Mouse (Mus musculus): Measurements from ENCODE around the gene Efcc1. TPM values are rescaled to one million over a fixed set of nuclear protein-coding genes. Genes with fewer than 3 reads are reported as not detected.

Gene Efcc1
- polyA plus RNA-seq, 1 experiment from 2014 or later = 0.77 TPM

DNA sequence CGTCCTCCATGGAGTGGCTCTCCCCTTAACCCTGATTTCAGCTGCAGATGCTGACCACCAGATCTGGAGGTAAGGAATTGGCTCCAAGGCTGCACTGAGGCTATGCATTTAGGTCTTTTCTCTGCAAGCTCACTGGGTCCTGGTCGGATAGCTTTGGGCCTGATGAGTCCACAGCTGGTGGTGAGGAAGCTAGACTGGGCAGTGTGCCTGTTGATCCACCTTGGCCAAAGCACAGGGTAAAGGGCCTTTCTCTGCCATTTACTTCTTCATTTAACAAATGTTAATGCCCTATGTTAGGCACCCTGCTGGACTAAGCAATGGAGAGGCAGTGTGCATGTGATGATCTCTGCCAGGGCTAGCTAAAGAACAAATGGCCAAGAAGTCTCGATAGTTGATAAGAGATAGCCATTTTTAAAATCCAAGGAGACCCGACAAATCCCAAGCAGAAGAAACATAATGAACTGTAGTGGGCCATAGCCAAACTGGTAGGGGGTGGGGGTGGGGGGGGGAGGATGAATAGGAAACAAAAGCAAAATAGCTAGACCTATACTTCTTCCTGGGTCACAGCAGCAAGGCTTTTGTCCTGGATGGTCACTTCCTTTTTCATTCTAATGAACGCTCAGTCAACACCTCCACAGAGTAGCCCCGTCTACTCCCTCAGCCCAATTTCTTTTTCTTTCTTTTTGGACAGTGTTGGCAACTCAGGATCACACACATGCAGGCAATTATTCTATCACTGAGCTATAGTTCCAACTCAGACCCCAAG is 64.9 kb downstream of the Efcc1 start:
- Histone ChIP-seq H3K4me1 (replicated peaks) (peaks cover 9% of the 10 kb centered on the region; the same call in 1 of the 2 replicates), H3K4me2 (no peak overlapping the region), H3K9me3 (replicated peaks) (no peaks in the 10 kb centered on the region), H3K27ac (no peak overlapping the region), H3K9ac (no peak overlapping the region), H3K4me3 (no peak overlapping the region), H3K27me3 (no peaks in the 10 kb centered on the region), H3K36me3 (peaks cover 10% of the 10 kb centered on the region; the same call in 1 of the 2 replicates)
- ATAC-seq (replicated peaks; ENCODE audit: insufficient number of reproducible peaks, insufficient read depth, low FRiP score, low read depth) = no peak
- WGBS = 70% methylated on average over 6 of the region's 6 CpGs

DNA sequence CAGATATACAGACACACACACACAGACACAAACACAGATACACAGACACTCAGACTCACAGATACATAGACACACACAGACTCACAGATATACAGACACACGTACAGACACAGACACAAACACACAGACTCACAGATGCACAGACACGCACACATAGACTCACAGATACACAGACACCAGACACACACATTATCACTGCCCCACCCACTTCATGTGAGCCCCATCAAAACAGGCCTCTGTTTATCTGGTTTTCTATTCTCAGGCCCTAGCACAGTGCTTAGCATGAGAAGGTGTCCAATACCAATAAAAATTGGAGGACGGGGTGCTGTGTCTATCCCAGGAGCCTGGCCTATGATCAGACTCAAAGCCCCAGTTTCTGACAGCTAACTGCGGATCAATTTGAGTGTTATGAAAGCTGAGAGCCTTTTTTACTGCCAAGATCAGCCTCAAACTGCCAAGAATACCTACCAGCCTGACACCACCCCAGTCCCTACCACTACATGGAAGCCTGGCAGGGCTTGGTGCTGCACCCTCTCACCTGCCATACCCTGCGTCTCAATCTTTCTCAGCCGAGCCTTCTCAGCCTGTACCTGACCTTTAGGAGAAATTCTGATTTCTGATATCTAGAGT is 65.7 kb downstream of the Efcc1 start:
- ATAC-seq (replicated peaks; ENCODE audit: insufficient number of reproducible peaks, insufficient read depth, low FRiP score, low read depth) = no peak
- H3K27ac ChIP-seq = no peak overlapping the region
- peaks cover 10% of the 10 kb centered on the region; the same call in 1 of the 2 replicates for H3K36me3 ChIP-seq
- no peaks in the 10 kb centered on the region for H3K27me3 ChIP-seq
- no peak overlapping the region for H3K9ac ChIP-seq
- 0 out of 2 replicates have a peak, but pooled peaks cover 2% of the 10 kb centered on the region for H3K4me1 ChIP-seq (replicated peaks)
- no peak overlapping the region for H3K4me2 ChIP-seq
- WGBS = 80% methylated on average over 6 of the region's 6 CpGs
- H3K9me3 ChIP-seq (replicated peaks) = no peaks in the 10 kb centered on the region
- H3K4me3 ChIP-seq = no peak overlapping the region

DNA sequence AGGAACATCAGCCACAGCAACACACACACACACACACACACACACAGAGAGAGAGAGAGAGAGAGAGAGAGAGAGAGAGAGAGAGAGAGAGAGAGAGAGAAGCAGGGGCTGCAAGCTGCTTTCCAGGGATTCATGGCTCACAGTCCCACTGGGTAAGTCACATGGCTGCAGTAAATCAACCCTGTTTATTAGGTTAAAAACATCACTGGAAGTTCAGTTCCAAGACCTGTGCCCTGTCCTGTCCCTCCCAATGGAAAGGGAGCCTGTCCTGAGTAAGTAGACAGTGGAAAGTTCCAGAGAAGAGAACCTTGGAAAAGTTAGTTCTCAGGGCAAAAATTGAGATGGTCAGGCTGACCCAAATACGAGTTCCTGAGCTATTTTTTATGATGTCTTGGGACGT is 66.7 kb downstream of the Efcc1 start:
- Histone ChIP-seq H3K4me2 (no peak overlapping the region), H3K4me3 (no peak overlapping the region), H3K9me3 (replicated peaks) (no peaks in the 10 kb centered on the region), H3K36me3 (peaks cover 4% of the 10 kb centered on the region; the same call in 1 of the 2 replicates), H3K27ac (no peak overlapping the region), H3K9ac (no peak overlapping the region), H3K27me3 (no peaks in the 10 kb centered on the region), H3K4me1 (replicated peaks) (0 out of 2 replicates have a peak, but pooled peaks cover 2% of the 10 kb centered on the region)
- ATAC-seq (replicated peaks; ENCODE audit: insufficient number of reproducible peaks, insufficient read depth, low FRiP score, low read depth) = no peak
- WGBS = 45% methylated on average over 2 of the region's 2 CpGs

DNA sequence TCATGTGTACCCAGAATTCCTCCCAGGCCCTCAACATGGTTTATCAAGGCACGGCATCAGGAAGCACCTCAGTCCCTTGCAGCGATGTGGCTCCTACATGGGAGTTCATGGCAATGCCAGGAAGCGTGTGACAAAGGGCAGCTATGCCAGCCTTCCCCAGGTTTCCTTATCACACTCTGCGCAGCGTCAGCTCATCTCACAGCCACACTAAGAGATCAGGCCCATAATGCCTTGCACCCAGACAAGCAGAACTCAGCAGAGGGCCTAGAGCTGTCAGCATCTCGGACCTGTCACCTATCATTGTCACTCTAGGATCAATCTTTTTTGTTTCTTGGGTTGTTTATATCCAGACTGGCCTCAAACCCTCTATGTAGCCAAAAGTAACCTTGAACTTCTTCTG is 68.9 kb downstream of the Efcc1 start:
- 0 out of 2 replicates have a peak, but pooled peaks cover 2% of the 10 kb centered on the region for H3K4me1 ChIP-seq (replicated peaks)
- H3K4me2 ChIP-seq = no peak overlapping the region
- no peaks in the 10 kb centered on the region for H3K27me3 ChIP-seq
- H3K9ac ChIP-seq = no peak overlapping the region
- no peaks in the 10 kb centered on the region for H3K36me3 ChIP-seq
- H3K27ac ChIP-seq = no peak overlapping the region
- WGBS = 66% methylated on average over 6 of the region's 6 CpGs
- H3K9me3 ChIP-seq (replicated peaks) = no peaks in the 10 kb centered on the region
- H3K4me3 ChIP-seq = no peak overlapping the region
- ATAC-seq (replicated peaks; ENCODE audit: insufficient number of reproducible peaks, insufficient read depth, low FRiP score, low read depth) = no peak

DNA sequence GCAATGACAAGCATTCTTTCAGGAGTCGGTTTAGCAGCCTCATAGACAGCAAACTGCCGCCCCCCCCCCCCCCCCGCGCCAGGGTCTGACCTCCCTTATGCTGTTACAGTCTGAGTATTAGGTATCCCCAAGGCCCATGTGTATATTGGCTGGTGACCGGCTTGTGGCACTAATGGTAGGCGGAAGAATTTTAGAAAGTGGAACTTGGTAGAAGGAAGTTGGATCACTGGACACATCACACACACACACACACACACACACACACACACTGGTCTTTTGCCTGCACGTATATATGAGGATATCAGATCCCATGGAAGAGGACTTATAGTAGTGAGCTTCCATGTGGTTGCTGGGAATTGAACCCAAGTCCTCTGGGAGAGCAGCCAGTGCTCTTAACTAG is 71.8 kb downstream of the Efcc1 start:
- Histone ChIP-seq H3K9me3 (replicated peaks) (no peaks in the 10 kb centered on the region), H3K4me1 (replicated peaks) (peaks cover 11% of the 10 kb centered on the region; the same call in 1 of the 2 replicates), H3K9ac (no peak overlapping the region), H3K36me3 (no peaks in the 10 kb centered on the region), H3K27me3 (no peaks in the 10 kb centered on the region), H3K4me2 (no peak overlapping the region), H3K4me3 (no peak overlapping the region), H3K27ac (no peak overlapping the region)
- 84% methylated on average over 7 of the region's 7 CpGs for WGBS
- no peak for ATAC-seq (replicated peaks; ENCODE audit: insufficient number of reproducible peaks, insufficient read depth, low FRiP score, low read depth)

DNA sequence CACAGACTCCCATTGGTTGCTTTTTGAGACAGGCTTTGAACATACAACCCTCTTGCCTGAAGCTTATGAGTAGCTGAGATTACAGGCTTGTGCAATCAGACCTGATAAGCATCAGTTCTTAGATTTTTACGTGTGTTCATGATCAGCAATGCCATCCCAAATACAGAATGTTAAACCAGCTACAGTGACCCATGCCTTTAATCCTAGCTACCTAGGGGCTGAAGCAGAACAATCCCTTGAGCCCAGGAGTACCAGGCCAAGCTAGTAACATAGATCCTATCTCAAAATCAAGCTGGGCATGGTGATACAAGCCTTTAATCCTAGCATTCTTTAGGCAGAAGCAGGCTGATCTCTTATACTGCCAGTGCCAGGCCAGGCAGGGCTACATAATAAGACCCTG is 73.4 kb downstream of the Efcc1 start:
- H3K36me3 ChIP-seq = no peaks in the 10 kb centered on the region
- WGBS = 79% methylated on average over 1 of the region's 1 CpGs
- H3K4me1 ChIP-seq (replicated peaks) = peaks cover 11% of the 10 kb centered on the region; the same call in 1 of the 2 replicates
- H3K4me3 ChIP-seq = no peak overlapping the region
- no peak overlapping the region for H3K9ac ChIP-seq
- H3K27ac ChIP-seq = no peak overlapping the region
- no peaks in the 10 kb centered on the region for H3K9me3 ChIP-seq (replicated peaks)
- ATAC-seq (replicated peaks; ENCODE audit: insufficient number of reproducible peaks, insufficient read depth, low FRiP score, low read depth) = no peak
- no peaks in the 10 kb centered on the region for H3K27me3 ChIP-seq
- no peak overlapping the region for H3K4me2 ChIP-seq

DNA sequence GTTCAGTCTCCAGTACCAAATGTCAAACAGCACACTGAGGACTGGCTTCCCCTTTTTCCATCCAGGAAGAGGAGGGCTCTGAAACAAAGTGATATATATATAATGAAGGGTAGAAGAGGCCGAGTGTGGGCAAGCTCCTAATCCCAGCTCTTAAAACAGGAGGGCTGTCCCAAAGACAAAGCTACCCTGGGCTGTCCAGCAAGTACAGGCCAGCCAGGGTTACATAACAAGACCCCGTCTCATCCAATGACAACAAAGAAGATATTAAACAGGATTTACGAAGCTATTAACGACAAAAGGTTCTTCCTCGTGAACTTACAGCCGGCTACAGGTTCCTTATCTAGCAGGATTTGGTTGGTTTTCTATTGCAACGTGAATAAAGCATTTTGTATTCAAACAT is 74.2 kb downstream of the Efcc1 start:
- Histone ChIP-seq H3K9me3 (replicated peaks) (no peaks in the 10 kb centered on the region), H3K9ac (no peak overlapping the region), H3K4me3 (no peak overlapping the region), H3K27ac (no peak overlapping the region), H3K4me1 (replicated peaks) (peaks cover 18% of the 10 kb centered on the region), H3K27me3 (no peaks in the 10 kb centered on the region), H3K4me2 (no peak overlapping the region), H3K36me3 (no peaks in the 10 kb centered on the region)
- no peak for ATAC-seq (replicated peaks; ENCODE audit: insufficient number of reproducible peaks, insufficient read depth, low FRiP score, low read depth)
- 75% methylated on average over 7 of the region's 7 CpGs for WGBS

DNA sequence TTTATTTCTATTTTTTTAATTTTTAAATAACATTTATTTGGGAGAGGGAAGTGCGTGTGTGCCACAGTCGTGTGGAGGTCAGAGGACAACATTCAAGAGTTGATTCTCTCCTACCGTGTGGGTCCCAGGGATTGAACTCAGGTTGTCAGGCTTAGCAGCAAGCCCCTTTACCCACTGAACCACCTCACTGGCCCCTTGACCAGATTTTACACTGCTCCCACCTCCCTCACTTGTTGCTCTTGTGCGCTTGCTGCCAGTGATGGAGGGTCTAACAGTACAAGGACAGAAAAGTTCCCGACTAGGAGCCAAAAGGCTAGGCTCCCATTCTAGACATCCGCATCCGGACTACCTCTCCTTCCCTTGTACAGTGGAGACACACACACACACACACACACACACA is 74.8 kb downstream of the Efcc1 start:
- no peak for ATAC-seq (replicated peaks; ENCODE audit: insufficient number of reproducible peaks, insufficient read depth, low FRiP score, low read depth)
- H3K4me2 ChIP-seq = no peak overlapping the region
- 90% methylated on average over 7 of the region's 7 CpGs for WGBS

More for the DNA sequence above, 74.8 kb downstream of the Efcc1 start:
- no peak overlapping the region for H3K4me3 ChIP-seq
- H3K9me3 ChIP-seq (replicated peaks) = no peaks in the 10 kb centered on the region
- H3K36me3 ChIP-seq = no peaks in the 10 kb centered on the region
- H3K27me3 ChIP-seq = no peaks in the 10 kb centered on the region
- H3K9ac ChIP-seq = no peak overlapping the region
- H3K27ac ChIP-seq = no peak overlapping the region
- peaks cover 23% of the 10 kb centered on the region for H3K4me1 ChIP-seq (replicated peaks)

Other genes starting within 250 kb of the Efcc1 start
- gene Arhgap25, start 197.6 kb upstream of the Efcc1 start, polyA plus RNA-seq (2015; fragmentation: Nextera tagmentation; extraction: Ambion mirVana) = 3.5 and 4.7 TPM in 2 replicates
- gene Prokr1, start 140.1 kb upstream of the Efcc1 start, polyA plus RNA-seq (2015; fragmentation: Nextera tagmentation; extraction: Ambion mirVana) = 1.3 and 1.9 TPM in 2 replicates
- 7.0 and 8.7 TPM in 2 replicates for gene Aplf, start 58.7 kb upstream of the Efcc1 start, polyA plus RNA-seq (2015; fragmentation: Nextera tagmentation; extraction: Ambion mirVana)
- 3.9 and 4.2 TPM in 2 replicates for gene Gp9, start 47.2 kb downstream of the Efcc1 start, polyA plus RNA-seq (2015; fragmentation: Nextera tagmentation; extraction: Ambion mirVana)
- gene Rab43, start 81.3 kb downstream of the Efcc1 start, polyA plus RNA-seq (2015; fragmentation: Nextera tagmentation; extraction: Ambion mirVana) = 8.2 and 10.2 TPM in 2 replicates
- 2.2 TPM in 2 replicates for gene Gm45140, start 104.9 kb downstream of the Efcc1 start, polyA plus RNA-seq (2015; fragmentation: Nextera tagmentation; extraction: Ambion mirVana)
- 22.9 and 23.5 TPM in 2 replicates for gene Isy1, start 107.9 kb downstream of the Efcc1 start, polyA plus RNA-seq (2015; fragmentation: Nextera tagmentation; extraction: Ambion mirVana)
- 661 and 702 TPM in 2 replicates for gene Cnbp, start 120.2 kb downstream of the Efcc1 start, polyA plus RNA-seq (2015; fragmentation: Nextera tagmentation; extraction: Ambion mirVana)
- gene Copg1, start 156.9 kb downstream of the Efcc1 start, polyA plus RNA-seq (2015; fragmentation: Nextera tagmentation; extraction: Ambion mirVana) = 94.7 and 129 TPM in 2 replicates
- 20.4 and 30.4 TPM in 2 replicates for gene Hmces, start 183.1 kb downstream of the Efcc1 start, polyA plus RNA-seq (2015; fragmentation: Nextera tagmentation; extraction: Ambion mirVana)